Mouse (Mus musculus) kidney, adult 9 months (tissue): ENCODE data around the gene Olfr721-ps1.

Experiments used
- DNase-seq: peaks from one replicate; pipeline ENCODE4 v3.0.0; 2022

The Olfr721-ps1 gene

DNA sequence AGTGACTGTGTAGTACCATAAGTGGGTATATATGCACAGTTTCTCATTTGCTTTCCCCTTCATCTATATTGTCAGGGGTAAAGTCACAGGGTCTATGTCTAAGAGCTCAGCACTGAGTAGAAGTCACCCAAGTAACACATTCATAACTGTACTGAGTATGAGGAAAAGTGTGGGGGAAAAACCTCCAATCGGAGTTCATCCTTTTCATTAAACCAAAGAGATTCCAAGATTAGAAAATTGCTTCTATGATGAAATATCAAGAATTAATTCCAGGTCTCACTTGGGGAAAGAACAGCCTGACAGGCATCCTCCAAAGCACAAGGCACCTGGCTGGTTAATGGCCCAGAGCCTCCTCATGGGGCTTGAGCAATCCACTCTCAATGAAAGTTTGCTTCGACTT lies at the start of gene Olfr721-ps1:
Gene Olfr721-ps1 (plus strand): TSS at position 301 of the 400 bp plus-strand sequence.
- DNase-seq: no peak

DNA sequence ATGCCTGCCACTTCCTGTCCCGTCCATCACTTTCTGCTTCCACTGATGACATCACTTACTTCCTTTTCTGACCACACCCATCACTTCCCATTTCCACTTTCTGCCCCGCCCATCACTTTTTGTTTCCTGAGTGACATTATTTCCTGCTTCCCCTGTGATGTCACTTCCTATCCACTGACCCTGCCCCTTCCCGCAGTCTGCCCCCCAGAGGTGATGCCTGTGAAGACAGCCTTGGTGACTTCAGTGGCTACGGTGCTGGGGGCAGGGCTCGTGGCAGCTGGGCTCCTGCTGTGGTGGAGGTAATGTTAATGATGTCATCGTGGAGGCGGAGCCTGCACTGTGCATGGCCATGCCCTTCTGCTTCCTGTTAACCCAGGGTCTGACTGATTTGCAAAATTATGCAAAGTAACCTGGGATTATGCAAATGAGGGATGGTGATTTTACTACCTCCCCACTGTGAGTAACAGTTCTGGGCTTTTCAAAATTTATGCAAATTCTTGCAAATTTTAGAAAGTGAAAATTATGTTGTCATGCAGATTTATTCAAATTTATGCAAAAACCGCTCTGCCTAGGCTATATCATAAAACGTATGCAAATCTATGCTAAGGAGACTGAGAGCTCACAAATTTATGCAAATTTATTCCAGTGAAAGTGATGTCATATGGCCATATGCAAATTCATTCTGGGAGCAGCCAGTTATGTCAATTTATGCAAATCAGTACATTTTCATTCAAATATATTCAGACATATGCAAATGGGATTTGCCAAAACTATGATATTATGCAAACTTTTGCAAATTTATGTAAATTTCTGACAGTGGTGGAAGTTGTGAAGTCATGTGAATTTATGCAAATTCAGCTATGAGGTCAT lies 49.1 kb upstream of the Olfr721-ps1 start:
- DNase-seq: no peak

DNA sequence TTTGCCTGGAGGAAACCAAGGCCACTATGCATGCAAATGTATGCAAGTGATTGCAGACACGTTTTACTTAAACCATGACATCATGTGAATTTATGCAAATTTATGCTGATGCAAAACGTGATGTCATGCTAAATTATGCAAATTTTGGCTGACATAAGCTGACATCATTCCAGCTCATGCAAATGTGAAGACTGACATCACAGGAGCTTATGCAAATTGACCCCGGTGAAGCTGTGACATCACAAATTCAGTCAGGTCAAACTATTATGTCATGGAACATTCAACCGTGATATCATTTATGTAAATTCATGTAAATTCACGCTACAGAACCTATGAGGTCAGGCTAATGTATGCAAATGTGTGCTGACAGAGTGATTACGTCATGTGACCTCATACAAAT lies 48.5 kb upstream of the Olfr721-ps1 start:
- DNase-seq: no peak

DNA sequence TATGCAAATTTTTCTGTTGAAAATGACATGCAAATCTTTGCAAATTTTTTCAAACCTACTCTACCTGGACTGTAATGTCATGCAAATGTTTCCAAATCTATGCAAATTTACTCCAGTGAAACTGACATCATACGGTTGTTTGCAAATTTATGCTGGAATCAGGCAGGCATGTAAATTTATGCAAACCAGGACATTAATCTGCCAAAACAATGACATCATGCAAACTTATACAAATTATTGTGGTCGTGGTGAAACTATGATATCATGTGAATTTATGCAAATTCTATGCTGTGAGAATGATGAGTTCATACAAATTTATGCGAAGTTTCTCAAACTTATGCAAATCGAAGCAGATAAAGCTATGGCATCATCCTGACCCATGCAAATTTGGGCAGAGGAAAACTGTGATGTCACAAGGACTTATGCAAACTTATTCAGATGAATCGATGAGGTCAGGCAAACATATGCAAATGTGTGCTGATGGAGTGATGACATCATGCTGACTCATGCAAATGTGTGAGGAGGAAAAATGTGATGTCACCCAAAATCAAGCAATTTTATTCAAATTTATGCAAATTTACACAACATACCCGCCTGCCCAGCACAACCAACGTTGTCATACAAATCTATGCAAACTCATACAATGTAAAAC lies 47.9 kb upstream of the Olfr721-ps1 start:
- no peak for DNase-seq

DNA sequence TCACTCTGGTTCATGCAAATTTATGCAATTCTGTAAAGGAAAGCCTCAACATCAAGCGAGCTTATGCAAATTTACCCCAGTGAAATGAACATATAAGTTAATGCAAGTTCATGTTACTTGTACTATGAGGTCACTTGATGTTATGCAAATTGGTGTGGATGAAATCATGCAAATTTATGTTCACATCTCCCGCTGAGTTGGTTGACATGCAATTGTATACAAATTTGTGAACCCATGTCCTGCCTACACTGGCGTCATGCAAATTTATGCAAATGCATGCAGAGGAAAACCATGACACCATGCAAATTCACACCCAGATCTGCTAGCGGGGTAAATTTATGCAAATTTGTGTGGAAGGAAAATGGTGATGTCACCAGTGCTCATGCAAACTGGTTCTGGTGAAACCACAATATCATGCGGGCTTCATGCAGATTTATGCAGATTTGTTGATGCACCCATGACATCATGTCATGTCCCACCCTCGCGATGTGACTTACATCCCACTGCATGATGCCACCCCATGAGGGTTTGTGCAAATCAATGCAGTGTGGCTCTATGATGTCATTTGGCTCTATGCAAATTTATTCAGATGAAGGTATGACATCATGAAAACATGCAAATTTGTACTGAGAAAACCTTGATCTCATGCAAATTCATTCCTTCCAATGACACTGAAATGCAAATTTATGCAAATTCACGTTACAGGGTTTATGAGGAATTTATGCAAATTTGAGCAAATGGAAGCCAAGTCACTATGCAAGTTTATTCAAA lies 47.2 kb upstream of the Olfr721-ps1 start:
- DNase-seq: no peak

DNA sequence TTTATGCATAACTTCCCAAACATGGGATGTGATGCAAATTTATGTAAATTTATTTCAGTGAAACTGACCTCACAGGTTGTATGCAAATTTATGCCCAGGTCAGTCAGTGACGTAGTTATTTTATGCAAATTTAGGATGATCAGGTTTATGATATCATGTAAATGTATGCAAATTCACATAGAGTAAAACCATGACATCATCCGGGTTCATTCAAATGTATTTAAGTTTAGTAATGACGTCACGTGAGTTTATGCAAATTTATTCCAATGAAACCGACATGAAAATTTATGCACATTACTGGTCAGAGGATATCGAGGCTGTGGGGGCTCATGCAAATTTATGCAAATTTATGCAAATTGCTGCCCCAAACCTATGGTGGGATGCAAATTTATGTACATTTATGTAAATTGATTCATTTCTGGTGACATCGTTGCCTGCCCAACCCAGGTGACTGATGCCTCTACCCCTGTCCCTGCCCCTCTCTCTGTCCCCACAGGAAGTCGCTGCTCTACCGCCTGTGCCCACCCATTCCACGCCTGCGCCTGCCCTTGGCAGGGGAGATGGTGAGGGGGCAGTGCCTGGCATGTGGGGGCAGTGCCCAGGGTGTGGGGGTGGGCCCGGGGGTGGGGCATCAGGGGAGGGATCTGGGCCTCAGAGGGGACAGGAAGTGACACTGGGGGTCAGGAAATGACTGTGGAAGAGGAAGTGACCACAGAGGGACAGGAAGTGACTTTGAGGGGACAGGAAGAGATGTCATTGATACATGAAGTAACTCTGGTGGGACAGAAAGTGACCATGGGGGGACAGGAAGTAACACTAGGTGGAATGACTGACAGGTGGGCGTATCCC lies 46.4 kb upstream of the Olfr721-ps1 start:
- DNase-seq: no peak

DNA sequence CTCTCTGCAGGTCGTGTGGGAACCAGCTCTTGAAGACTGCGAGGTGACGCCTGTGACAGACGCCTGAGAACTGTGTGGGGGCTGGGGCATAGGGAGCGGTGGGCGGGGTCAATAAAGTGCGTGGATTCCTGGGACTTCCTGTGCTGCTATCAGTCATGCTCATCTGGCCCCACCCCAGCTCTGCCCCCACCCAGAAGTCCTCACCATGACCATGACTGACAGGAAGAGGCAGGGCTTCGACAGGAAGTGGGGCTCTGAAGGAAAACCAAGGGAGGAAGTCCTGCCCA lies 45.8 kb upstream of the Olfr721-ps1 start:
- DNase-seq: no peak

DNA sequence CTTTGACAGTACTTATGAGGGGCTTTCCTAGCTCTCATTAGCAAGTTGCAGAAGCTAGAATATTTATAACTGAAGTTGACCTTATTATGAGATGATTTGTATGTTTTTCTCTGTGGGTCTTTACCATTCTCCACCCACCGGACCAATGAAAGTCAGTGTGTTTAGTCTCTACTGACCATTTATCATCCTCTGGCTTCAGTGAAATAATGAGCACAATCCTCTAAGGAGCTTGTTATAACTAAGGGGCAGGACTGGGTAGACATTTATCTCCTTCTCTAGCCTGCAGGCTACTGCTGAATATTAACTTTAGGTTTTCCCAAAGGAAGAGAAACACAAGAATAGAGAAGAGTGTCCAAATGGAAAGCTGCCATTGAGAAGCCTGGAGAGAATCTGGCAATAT lies 5.6 kb upstream of the Olfr721-ps1 start:
- no peak for DNase-seq

DNA sequence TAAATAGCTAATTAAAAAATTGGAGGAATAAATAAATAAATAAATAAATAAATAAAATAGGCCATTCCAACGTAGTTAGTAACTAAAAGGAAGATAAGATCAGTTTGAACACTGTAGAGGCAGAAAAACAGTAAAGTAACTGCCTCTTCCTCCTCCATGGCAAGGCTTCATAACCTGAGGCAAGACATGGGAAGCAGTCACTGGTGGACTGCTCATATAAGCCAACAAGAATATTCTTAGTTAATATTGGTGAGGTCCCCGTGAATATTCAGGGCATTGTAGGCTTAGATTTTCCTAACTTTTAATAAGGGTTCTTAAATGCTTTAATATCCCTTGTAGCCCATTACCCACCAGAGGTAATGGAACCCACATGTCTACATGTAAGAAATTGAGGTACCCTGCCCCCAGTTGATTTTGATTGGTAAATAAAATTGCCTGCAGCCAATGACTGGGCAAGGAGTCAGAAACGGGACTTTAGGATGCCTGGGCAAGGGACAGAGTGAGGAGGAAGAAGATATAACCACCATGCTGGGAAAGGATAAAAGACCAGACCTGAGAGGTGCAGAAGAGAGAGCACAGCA lies 35.1 kb downstream of the Olfr721-ps1 start:
- DNase-seq: no peak
